Mouse (Mus musculus): ENCODE data around the gene Rln3. TPM values are rescaled to one million over a fixed set of nuclear protein-coding genes. Genes with fewer than 3 reads are reported as not detected.

Rln3 gene
- total RNA-seq, 2 experiments from 2014 or later, result not detected

DNA sequence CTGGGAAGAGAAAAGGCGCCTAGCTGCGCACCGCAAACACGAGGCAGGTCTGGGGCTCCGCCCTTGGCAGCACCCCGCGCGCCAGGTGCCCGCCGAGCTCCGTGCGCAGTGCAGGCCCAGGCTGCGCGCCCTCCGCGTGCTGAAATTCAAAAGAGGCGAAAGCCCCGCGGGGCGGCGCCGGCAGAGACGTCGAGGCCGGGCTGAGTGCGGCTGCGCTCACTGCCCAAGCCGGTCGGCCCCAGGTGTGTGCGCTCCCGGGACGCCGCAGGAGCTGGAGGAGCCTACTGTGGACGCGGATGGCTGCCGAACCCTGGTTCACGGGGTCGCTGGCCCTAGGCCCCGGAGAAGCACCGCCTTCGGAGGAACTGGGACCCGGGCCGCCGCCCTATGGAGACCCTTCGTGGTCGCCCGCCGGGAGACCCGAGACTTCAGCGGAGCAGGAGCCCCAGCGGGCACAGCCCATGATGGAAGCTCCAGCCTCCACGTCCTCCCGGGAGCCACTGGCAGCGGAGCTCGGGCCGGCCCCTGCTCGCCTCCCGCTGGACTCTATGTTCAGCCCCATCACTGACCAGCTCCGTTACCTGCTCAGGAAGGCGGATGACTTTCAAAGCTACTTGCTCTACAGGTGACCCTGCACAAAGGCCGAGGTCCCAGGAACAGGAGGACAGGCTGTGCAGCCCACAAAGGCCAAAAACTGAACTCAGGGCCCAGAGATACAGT is 43.4 kb downstream of the Rln3 start, which contains the start of gene 1700067K01Rik:
Gene 1700067K01Rik, plus strand, starts transcription at position 222 of the 720 bp plus-strand sequence.
- DNase-seq (ENCODE audit: low spot score in 2 of 2), result no peak

GRCm38 (mm10) chr8:83999825-84000224 is 45.0 kb downstream of the Rln3 start:
- intact Hi-C loops (cut with DNase I), result no loop called here
- DNase-seq (ENCODE audit: low spot score in 2 of 2), result no peak

More for the DNA sequence above, 43.4 kb downstream of the Rln3 start, which contains the start of gene 1700067K01Rik:
- intact Hi-C loops (cut with DNase I), result no loop called here

GRCm38 (mm10) chr8:83999057-83999705 is 45.6 kb downstream of the Rln3 start:
- DNase-seq (ENCODE audit: low spot score in 2 of 2), result no peak
- intact Hi-C loops (cut with DNase I), result no loop called here

DNA sequence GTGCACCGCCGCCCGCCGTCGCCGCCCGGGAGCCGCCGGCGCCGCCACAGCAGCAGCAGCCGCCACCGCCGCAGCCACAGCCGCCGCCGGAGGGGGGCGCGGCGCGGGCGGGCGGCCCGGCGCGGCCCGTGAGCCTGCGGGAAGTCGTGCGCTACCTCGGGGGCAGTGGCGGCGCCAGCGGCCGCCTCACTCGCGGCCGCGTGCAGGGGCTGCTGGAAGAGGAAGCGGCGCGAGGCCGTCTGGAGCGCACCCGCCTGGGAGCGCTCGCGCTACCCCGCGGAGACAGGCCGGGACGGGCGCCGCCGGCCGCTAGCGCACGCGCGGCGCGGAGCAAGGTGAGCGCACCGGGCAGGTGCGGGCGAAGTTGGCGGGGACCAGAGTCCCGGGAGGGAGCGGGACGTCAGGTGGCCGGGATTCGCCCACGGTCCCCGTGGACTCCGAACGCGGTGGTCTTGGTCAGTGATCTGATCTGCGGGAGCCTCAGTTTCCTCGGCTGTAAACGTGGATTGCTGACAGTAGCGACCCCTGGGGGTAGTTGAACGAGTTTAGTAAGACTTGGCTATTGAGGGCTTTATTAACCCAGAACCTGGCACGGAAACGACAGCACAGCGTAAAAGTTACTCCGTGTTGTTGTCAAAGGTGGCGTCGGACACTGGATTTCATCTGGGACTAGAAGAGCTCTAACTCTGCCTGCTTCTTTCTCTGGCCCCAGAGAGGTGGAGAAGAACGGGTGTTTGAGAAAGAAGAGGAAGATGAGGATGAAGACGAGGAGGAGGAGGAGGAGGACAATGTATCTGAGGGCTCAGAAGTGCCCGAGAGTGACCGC is 46.4 kb downstream of the Rln3 start:
- peak in 1 of 2 experiments; percentile 56 for DNase-seq (ENCODE audit: low spot score in 2 of 2)
- intact Hi-C loops (cut with DNase I), result no loop called here

DNA sequence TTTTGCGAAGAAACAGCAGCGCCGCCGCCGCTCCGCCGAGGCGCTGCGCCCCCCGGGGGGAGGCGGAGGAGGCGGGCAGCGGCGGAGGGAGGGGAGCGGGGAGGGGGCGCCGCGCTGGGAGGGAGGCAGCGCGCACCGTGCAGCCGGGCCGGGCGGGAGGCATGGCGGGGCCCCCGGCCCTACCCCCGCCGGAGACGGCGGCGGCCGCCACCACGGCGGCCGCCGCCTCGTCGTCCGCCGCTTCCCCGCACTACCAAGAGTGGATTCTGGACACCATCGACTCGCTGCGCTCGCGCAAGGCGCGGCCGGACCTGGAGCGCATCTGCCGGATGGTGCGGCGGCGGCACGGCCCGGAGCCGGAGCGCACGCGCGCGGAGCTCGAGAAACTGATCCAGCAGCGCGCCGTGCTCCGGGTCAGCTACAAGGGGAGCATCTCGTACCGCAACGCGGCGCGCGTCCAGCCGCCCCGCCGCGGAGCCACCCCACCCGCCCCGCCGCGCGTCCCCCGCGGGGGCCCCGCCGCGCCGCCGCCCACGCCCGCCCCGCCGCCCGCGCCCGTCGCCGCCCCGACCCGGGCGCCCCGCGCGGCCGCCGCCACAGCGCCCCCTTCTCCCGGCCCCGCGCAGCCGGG is 47.2 kb downstream of the Rln3 start, which contains the start of gene Samd1:
Gene Samd1, plus strand, starts transcription at position 162 of the 631 bp plus-strand sequence.
- peak in 1 of 2 experiments; percentile 70 for DNase-seq (ENCODE audit: low spot score in 2 of 2)
- intact Hi-C loops (cut with DNase I), result no loop called here

DNA sequence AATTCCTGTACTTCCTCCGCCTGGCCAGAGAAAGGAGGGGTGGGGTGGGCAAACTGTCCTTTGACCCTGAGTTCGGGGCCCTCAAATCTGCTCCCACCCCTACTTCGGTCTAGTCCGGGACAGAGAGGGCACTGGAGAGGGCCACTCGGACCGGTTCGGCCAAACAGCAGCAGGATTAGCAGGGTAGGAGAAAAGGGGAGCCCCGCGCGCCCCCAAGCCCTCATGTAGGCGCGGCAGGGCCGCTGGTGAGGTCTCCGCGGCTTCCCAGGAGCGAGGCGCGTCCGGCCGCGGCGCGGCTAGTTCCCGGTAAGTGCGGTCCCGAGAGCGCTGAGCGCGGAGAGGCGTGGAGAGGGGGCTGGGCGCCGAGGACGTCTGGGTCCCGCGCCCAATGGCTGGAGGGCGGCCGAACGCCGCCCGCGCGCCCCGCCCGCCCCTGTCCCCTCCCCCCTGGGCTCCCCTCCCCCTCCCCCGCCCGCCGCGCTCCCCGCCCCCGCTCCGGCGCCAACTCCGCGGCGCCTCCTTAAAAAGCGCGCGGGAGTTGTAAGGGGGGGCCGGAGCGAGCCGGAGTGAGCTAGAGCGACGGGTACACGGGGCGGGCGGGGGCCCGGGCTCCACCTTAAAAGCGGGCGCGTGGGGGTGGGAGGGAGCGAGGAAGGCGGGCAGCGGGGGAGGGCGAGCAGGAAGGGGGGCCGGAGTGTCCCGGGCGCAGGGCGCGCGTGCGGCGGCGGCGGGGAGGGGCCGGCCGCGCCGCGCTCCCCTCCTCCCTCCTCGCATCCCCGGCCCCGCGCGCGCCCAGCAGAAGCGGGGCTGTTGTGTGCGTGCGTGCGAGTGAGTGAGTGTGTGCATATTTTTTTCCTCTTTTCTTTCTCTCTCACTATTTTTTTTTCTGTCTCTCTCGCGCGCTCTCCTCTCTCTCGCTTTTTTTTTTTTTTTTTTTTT is 48.0 kb downstream of the Rln3 start:
- DNase-seq (ENCODE audit: low spot score in 2 of 2), result peak; percentile 73 to 76
- intact Hi-C loops (cut with DNase I), result no loop called here

DNA sequence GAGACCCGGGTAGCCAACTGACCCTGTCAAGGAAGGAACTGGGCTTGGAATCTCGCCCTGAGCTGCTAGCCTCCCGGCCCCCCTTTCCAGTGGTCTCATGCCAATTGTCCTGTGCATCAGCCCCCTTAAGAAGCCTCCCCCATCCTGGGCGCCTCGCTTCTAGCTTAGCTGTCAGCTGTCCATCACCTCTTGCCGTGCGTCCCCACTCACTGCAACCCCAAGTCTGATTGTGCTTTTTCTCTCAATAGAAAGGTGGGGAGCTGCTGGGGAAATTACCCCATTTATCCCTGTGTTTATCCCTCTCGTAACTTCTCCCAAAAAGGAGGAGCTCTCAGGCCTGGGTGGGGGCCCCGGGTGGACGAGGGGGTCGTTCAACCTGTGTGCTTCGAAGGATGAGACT is 48.8 kb downstream of the Rln3 start:
- no peak for DNase-seq (ENCODE audit: low spot score in 2 of 2)
- intact Hi-C loops (cut with DNase I), result no loop called here

- intact Hi-C loops (cut with DNase I), result no loop called here
- no peak for DNase-seq (ENCODE audit: low spot score in 2 of 2)
Observed at GRCm38 (mm10) chr8:83994030-83994429, 50.8 kb downstream of the Rln3 start.

Small RNAs within 50 kb of the gene (microRNA-seq; reads per million reads assigned to microRNA genes)
- 0.26 to 1.3 reads per million in 2 experiments for gene Mir1199
- 0 reads per million in 2 experiments for gene Mir709
- gene Mir8111, result 3.0 to 5.0 reads per million in 2 experiments

Other genes starting within 250 kb of the Rln3 start
- 100 to 1,000 TPM; 457 to 482 TPM for gene Adgrl1, start 144.9 kb downstream of the Rln3 start, total RNA-seq (2021)
- under 1 TPM; 0.19 to 0.20 TPM for gene Gm10644, start 89.8 kb downstream of the Rln3 start, total RNA-seq (2021)
- gene Asf1b, start 89.5 kb downstream of the Rln3 start, total RNA-seq (2021), result under 1 TPM; 0.72 to 0.79 TPM
- gene Prkaca, start 72.0 kb downstream of the Rln3 start, total RNA-seq (2021), result 100 to 1,000 TPM; 268 to 280 TPM
- gene Samd1, start 47.3 kb downstream of the Rln3 start, total RNA-seq (2021), result 10 to 100 TPM; 51.3 to 52.0 TPM
- under 1 TPM; 0.40 to 0.57 TPM for gene 1700067K01Rik, start 43.5 kb downstream of the Rln3 start, total RNA-seq (2021)
- gene 2210011C24Rik, start 32.8 kb downstream of the Rln3 start, total RNA-seq (2021), result 1 to 10 TPM; 1.4 to 2.1 TPM
- gene Palm3, start 23.5 kb downstream of the Rln3 start, total RNA-seq (2021), result 1 to 10 TPM; 3.5 to 3.8 TPM
- 1 to 10 TPM in 1 of 2 experiments, under 1 TPM in 1; 0.63 to 1.4 TPM for gene Il27ra, start 2.4 kb downstream of the Rln3 start, total RNA-seq (2021)
- 1 to 10 TPM; 3.9 to 4.0 TPM for gene Gm10643, start 20.1 kb upstream of the Rln3 start, total RNA-seq (2021)
- gene Rfx1, start 21.8 kb upstream of the Rln3 start, total RNA-seq (2021), result 10 to 100 TPM; 18.5 to 21.1 TPM
- 10 to 100 TPM; 21.2 to 21.5 TPM for gene Dcaf15, start 59.8 kb upstream of the Rln3 start, total RNA-seq (2021)
- not detected for gene Podnl1, start 81.0 kb upstream of the Rln3 start, total RNA-seq (2021)
- gene Cc2d1a, start 102.9 kb upstream of the Rln3 start, total RNA-seq (2021), result 10 to 100 TPM; 56.4 to 58.3 TPM
- gene 4930432K21Rik, start 103.0 kb upstream of the Rln3 start, total RNA-seq (2021), result 1 to 10 TPM; 1.5 to 3.5 TPM
- gene Nanos3, start 140.2 kb upstream of the Rln3 start, total RNA-seq (2021), result 1 to 10 TPM; 2.7 to 4.6 TPM
- 10 to 100 TPM; 14.1 to 15.0 TPM for gene Zswim4, start 192.1 kb upstream of the Rln3 start, total RNA-seq (2021)
- gene D8Ertd738e, start 204.7 kb upstream of the Rln3 start, total RNA-seq (2021), result 100 to 1,000 TPM; 140 to 144 TPM
- gene Mri1, start 212.3 kb upstream of the Rln3 start, total RNA-seq (2021), result 10 to 100 TPM; 18.4 to 21.8 TPM
- gene Ccdc130, start 225.4 kb upstream of the Rln3 start, total RNA-seq (2021), result 10 to 100 TPM; 24.6 to 26.0 TPM

All from left cerebral cortex, postnatal 14 days (tissue).